Mouse (Mus musculus) myocyte (in vitro differentiated cells): Measurements from ENCODE around the gene Rac2. TPM values are rescaled to one million over a fixed set of nuclear protein-coding genes. Genes with fewer than 3 reads are reported as not detected.

Experiments used
- H3K27me3 ChIP-seq: one replicate; pipeline ENCODE4 v1.6.1; 2011; ENCODE audit not compliant: control insufficient read depth, insufficient read depth, insufficient read length
- H3K36me3 ChIP-seq: one replicate; pipeline ENCODE4 v1.6.1; 2011; ENCODE audit not compliant: control insufficient read depth, insufficient read depth
- H3K4me2 ChIP-seq: one replicate; pipeline ENCODE4 v1.6.1; 2011; ENCODE audit warnings: low read depth, control low read depth
- H3K4me3 ChIP-seq: one replicate; pipeline ENCODE4 v1.5.1; 2011; ENCODE audit warnings: mild to moderate bottlenecking, control low read depth, moderate library complexity
- H3K79me2 ChIP-seq: one replicate; pipeline ENCODE4 v1.6.1; 2011; ENCODE audit not compliant: control insufficient read depth, insufficient read depth
- H3ac ChIP-seq: one replicate; pipeline ENCODE4 v1.6.1; 2011; ENCODE audit not compliant: control insufficient read depth, insufficient read length
- CEBPB ChIP-seq: IDR thresholded peaks from 2 replicates; pipeline ENCODE4 v1.6.1; 2011; ENCODE audit warnings: mild to moderate bottlenecking, moderate library complexity; ENCODE audit not compliant: poor library complexity, insufficient read depth, severe bottlenecking
- E2F4 ChIP-seq: IDR thresholded peaks from one replicate; pipeline ENCODE4 v1.6.1; 2011; ENCODE audit warnings: mild to moderate bottlenecking, control low read depth, moderate library complexity; ENCODE audit not compliant: insufficient read depth
- MAX ChIP-seq: IDR thresholded peaks from one replicate; pipeline ENCODE4 v1.6.1; 2011; ENCODE audit warnings: low read depth, mild to moderate bottlenecking, control low read depth
- MYOD1 ChIP-seq, 3 experiments: IDR thresholded peaks; one replicate each; pipeline ENCODE4 v1.6.1; 2011; ENCODE audit warnings: control low read depth in 2 of 3, low read depth in 2 of 3, mild to moderate bottlenecking in 2 of 3, moderate library complexity in 1 of 3; ENCODE audit not compliant: insufficient read length in 2 of 3, control insufficient read depth in 1 of 3
- MYOG ChIP-seq, 3 experiments: IDR thresholded peaks; one replicate each; pipeline ENCODE4 v1.6.1; 2011; ENCODE audit warnings: control low read depth in 2 of 3, low read depth in 2 of 3, mild to moderate bottlenecking in 2 of 3; ENCODE audit not compliant: insufficient read length in 2 of 3, control insufficient read depth in 1 of 3, insufficient read depth in 1 of 3
- POLR2A ChIP-seq: IDR thresholded peaks from one replicate; pipeline ENCODE4 v1.6.1; 2011; ENCODE audit warnings: low read depth, mild to moderate bottlenecking, control low read depth, moderate library complexity; ENCODE audit not compliant: insufficient read length
- POLR2AphosphoS2 ChIP-seq: IDR thresholded peaks from one replicate; pipeline ENCODE4 v1.6.1; 2011; ENCODE audit warnings: low read depth, control low read depth; ENCODE audit not compliant: insufficient read length
- REST ChIP-seq: IDR thresholded peaks from one replicate; pipeline ENCODE4 v1.6.1; 2011; ENCODE audit warnings: mild to moderate bottlenecking, control low read depth, moderate library complexity; ENCODE audit not compliant: insufficient read depth, insufficient read length
- SRF ChIP-seq: IDR thresholded peaks from one replicate; pipeline ENCODE4 v1.6.1; 2011; ENCODE audit warnings: low read depth; ENCODE audit not compliant: control insufficient read depth, insufficient read length
- TCF12 ChIP-seq: IDR thresholded peaks from one replicate; pipeline ENCODE4 v1.6.1; 2011; ENCODE audit warnings: mild to moderate bottlenecking, control low read depth; ENCODE audit not compliant: poor library complexity, insufficient read depth, severe bottlenecking
- TCF3 ChIP-seq: IDR thresholded peaks from one replicate; pipeline ENCODE4 v1.6.1; 2011; ENCODE audit warnings: low read depth, control low read depth; ENCODE audit not compliant: insufficient read length
- USF1 ChIP-seq: IDR thresholded peaks from one replicate; pipeline ENCODE4 v1.6.1; 2011; ENCODE audit warnings: low read depth, mild to moderate bottlenecking, control low read depth, moderate library complexity
- polyA plus RNA-seq: library from polyadenylated mRNA; unstranded; fragments of >200 nt; fragmentation: generic; extraction: Trizol; gene quantifications from one replicate; pipeline ENCODE4 v1.2.1, GENCODE M21; 2012; ENCODE audit warnings: missing spikeins

Gene Rac2
- polyA plus RNA-seq, 1 experiment = not detected

DNA sequence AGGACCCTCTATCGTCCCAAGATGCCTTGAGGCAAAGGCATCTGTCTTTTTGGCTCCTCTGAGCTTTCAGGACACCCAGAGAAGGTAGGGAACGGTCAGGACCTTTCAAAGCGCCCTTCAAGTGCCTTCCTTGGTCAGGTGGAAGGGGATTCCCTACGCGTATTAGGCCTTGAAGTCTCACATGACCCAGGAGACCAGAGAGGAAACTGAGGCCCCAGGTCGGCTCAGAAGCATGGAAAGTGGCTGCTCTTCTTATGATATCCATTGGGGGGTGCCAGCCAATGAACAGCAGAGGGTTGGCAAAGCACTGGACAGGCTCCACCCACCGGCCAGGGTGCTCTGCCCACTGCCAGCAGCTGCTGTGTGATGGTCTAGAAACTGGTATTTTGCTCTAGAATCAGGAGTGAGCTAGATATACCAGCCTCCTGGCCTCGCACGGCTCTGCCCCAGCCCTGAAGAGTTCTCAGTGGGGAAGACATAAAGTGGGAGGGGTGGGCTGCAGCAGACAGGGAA, 4.9 kb downstream of the Rac2 start:
- Histone ChIP-seq H3K36me3 (no peaks in the 10 kb centered on the region), H3K27me3 (peaks cover 74% of the 10 kb centered on the region), H3K4me3 (no peak overlapping the region), H3K4me2 (no peak overlapping the region), H3K79me2 (no peaks in the 10 kb centered on the region), H3ac (no peak overlapping the region)
- TF ChIP-seq E2F4 (no peak), CEBPB (no peak)

- Histone ChIP-seq H3K4me3 (no peak overlapping the region), H3K27me3 (peaks cover 57% of the 10 kb centered on the region), H3K79me2 (no peaks in the 10 kb centered on the region), H3K36me3 (no peaks in the 10 kb centered on the region), H3K4me2 (no peak overlapping the region), H3ac (no peak overlapping the region)
- TF ChIP-seq TCF3 (no peak), POLR2A (no peak), MYOD1 (IDR thresholded peaks at IDR 0.05; ENCODE audit: control insufficient read depth in 1 of 3, insufficient read length in 2 of 3, low read depth in 2 of 3) (no peak), CEBPB (no peak), MYOG (IDR thresholded peaks at IDR 0.05; ENCODE audit: control insufficient read depth in 1 of 3, insufficient read depth in 1 of 3, insufficient read length in 2 of 3, low read depth in 2 of 3) (no peak), REST (no peak), TCF12 (no peak), POLR2AphosphoS2 (no peak), E2F4 (no peak), USF1 (no peak), SRF (no peak), MAX (no peak)
Observed at GRCm38 (mm10) chr15:78564764-78565435, 7.7 kb downstream of the Rac2 start.

DNA sequence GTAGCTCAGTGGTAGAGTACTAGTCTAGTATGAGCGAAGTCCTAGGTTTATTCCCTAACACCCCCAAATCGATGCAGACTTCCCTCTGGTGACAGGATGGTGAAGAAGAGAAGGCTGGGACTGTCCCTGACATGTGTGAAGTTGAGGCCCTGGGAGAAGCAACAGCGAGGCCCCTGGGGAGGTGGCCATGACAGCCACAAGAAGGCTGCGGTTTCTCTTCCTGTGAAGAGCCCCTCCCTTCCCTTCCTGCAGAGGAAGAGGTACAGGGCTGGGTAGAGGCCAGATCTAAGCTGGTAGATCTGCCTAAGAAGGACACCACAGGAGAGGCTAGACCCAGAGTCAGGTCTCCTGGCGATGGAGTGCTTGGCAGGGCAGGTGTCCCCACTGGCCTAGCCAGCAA, 8.6 kb downstream of the Rac2 start:
- TF ChIP-seq REST (no peak), MAX (no peak), TCF12 (no peak), POLR2A (no peak), USF1 (no peak), SRF (no peak), MYOD1 (IDR thresholded peaks at IDR 0.05; ENCODE audit: control insufficient read depth in 1 of 3, insufficient read length in 2 of 3, low read depth in 2 of 3) (no peak), CEBPB (no peak), POLR2AphosphoS2 (no peak), MYOG (IDR thresholded peaks at IDR 0.05; ENCODE audit: control insufficient read depth in 1 of 3, insufficient read depth in 1 of 3, insufficient read length in 2 of 3, low read depth in 2 of 3) (no peak), TCF3 (no peak), E2F4 (no peak)
- no peaks in the 10 kb centered on the region for H3K36me3 ChIP-seq
- H3K27me3 ChIP-seq = peaks cover 51% of the 10 kb centered on the region
- no peak overlapping the region for H3K4me3 ChIP-seq
- H3K4me2 ChIP-seq = no peak overlapping the region
- no peaks in the 10 kb centered on the region for H3K79me2 ChIP-seq
- no peak overlapping the region for H3ac ChIP-seq

DNA sequence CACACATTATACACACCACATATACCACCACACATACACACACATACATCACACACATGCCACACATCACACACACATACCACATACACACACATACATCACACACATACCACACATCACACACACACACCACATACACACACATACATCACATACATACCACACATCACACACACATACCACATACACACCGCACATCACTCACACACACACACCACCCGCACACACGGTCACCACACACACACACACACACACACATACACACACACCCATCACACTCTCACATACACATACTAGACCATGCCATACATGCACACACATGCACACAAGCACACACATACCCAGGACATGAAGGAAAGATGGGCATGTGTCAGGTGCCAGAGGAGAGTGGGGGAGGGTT, 9.2 kb downstream of the Rac2 start:
- no peak overlapping the region for H3K4me3 ChIP-seq
- TF ChIP-seq REST (no peak), USF1 (no peak), CEBPB (no peak), E2F4 (no peak), TCF3 (no peak), MYOD1 (IDR thresholded peaks at IDR 0.05; ENCODE audit: control insufficient read depth in 1 of 3, insufficient read length in 2 of 3, low read depth in 2 of 3) (no peak)
- H3ac ChIP-seq = no peak overlapping the region
- H3K36me3 ChIP-seq = no peaks in the 10 kb centered on the region
- H3K4me2 ChIP-seq = no peak overlapping the region
- peaks cover 51% of the 10 kb centered on the region for H3K27me3 ChIP-seq
- no peaks in the 10 kb centered on the region for H3K79me2 ChIP-seq
